Mouse (Mus musculus): ENCODE results near the gene Zfp536. TPM values are rescaled to one million over a fixed set of nuclear protein-coding genes. Genes with fewer than 3 reads are reported as not detected.

The Zfp536 gene
- polyA plus RNA-seq, 1 experiment, result not detected

GRCm38 (mm10) chr7:37564644-37565043, 208.8 kb downstream of the Zfp536 start:
- Histone ChIP-seq H3K36me3 (ENCODE audit: control insufficient read depth, insufficient read depth, low read length, poor library complexity, severe bottlenecking) (no peaks in the 10 kb centered on the region), H3K9me3 (replicated peaks; ENCODE audit: control insufficient read depth, insufficient read depth, low read length, poor library complexity, severe bottlenecking) (no peaks in the 10 kb centered on the region), H3K27me3 (ENCODE audit: control insufficient read depth, insufficient read depth, low read length, poor library complexity, severe bottlenecking) (no peaks in the 10 kb centered on the region), H3K4me1 (ENCODE audit: control insufficient read depth, insufficient read depth, low read length) (no peaks in the 10 kb centered on the region), H3K9ac (ENCODE audit: low read depth, poor library complexity, severe bottlenecking) (no peak overlapping the region), H3K27ac (ENCODE audit: insufficient read depth, low read length) (no peak overlapping the region), H3K4me3 (ENCODE audit: low read depth, low read length) (no peak overlapping the region)
- no peak for TF ChIP-seq POLR2A (IDR thresholded peaks at IDR 0.05; ENCODE audit: insufficient read depth, low read length)
- TF ChIP-seq CTCF (IDR thresholded peaks at IDR 0.05; ENCODE audit: low read depth, low read length), result no peak
- TF ChIP-seq EP300 (IDR thresholded peaks at IDR 0.05; ENCODE audit: insufficient read depth, low read depth, low read length), result no peak

- Histone ChIP-seq H3K4me3 (ENCODE audit: low read depth, low read length) (no peak overlapping the region), H3K9me3 (replicated peaks; ENCODE audit: control insufficient read depth, insufficient read depth, low read length, poor library complexity, severe bottlenecking) (no peaks in the 10 kb centered on the region), H3K4me1 (ENCODE audit: control insufficient read depth, insufficient read depth, low read length) (no peaks in the 10 kb centered on the region), H3K9ac (ENCODE audit: low read depth, poor library complexity, severe bottlenecking) (no peak overlapping the region), H3K27me3 (ENCODE audit: control insufficient read depth, insufficient read depth, low read length, poor library complexity, severe bottlenecking) (no peaks in the 10 kb centered on the region), H3K36me3 (ENCODE audit: control insufficient read depth, insufficient read depth, low read length, poor library complexity, severe bottlenecking) (no peaks in the 10 kb centered on the region), H3K27ac (ENCODE audit: insufficient read depth, low read length) (no peak overlapping the region)
- TF ChIP-seq CTCF (IDR thresholded peaks at IDR 0.05; ENCODE audit: low read depth, low read length) (no peak), POLR2A (IDR thresholded peaks at IDR 0.05; ENCODE audit: insufficient read depth, low read length) (no peak), EP300 (IDR thresholded peaks at IDR 0.05; ENCODE audit: insufficient read depth, low read depth, low read length) (no peak)
These were observed 209.5 kb downstream of the Zfp536 start for GRCm38 (mm10) chr7:37563831-37564400.

GRCm38 (mm10) chr7:37563171-37563574, 210.3 kb downstream of the Zfp536 start:
- no peak for TF ChIP-seq POLR2A (IDR thresholded peaks at IDR 0.05; ENCODE audit: insufficient read depth, low read length)
- no peak for TF ChIP-seq EP300 (IDR thresholded peaks at IDR 0.05; ENCODE audit: insufficient read depth, low read depth, low read length)
- no peak for TF ChIP-seq CTCF (IDR thresholded peaks at IDR 0.05; ENCODE audit: low read depth, low read length)
- H3K4me3 ChIP-seq (ENCODE audit: low read depth, low read length), result no peak overlapping the region
- no peaks in the 10 kb centered on the region for H3K36me3 ChIP-seq (ENCODE audit: control insufficient read depth, insufficient read depth, low read length, poor library complexity, severe bottlenecking)
- H3K27me3 ChIP-seq (ENCODE audit: control insufficient read depth, insufficient read depth, low read length, poor library complexity, severe bottlenecking), result no peaks in the 10 kb centered on the region
- H3K9me3 ChIP-seq (replicated peaks; ENCODE audit: control insufficient read depth, insufficient read depth, low read length, poor library complexity, severe bottlenecking), result no peaks in the 10 kb centered on the region
- no peak overlapping the region for H3K9ac ChIP-seq (ENCODE audit: low read depth, poor library complexity, severe bottlenecking)
- no peaks in the 10 kb centered on the region for H3K4me1 ChIP-seq (ENCODE audit: control insufficient read depth, insufficient read depth, low read length)
- no peak overlapping the region for H3K27ac ChIP-seq (ENCODE audit: insufficient read depth, low read length)

GRCm38 (mm10) chr7:37562505-37562904, 210.9 kb downstream of the Zfp536 start:
- Histone ChIP-seq H3K27me3 (ENCODE audit: control insufficient read depth, insufficient read depth, low read length, poor library complexity, severe bottlenecking) (no peaks in the 10 kb centered on the region), H3K4me1 (ENCODE audit: control insufficient read depth, insufficient read depth, low read length) (no peaks in the 10 kb centered on the region), H3K27ac (ENCODE audit: insufficient read depth, low read length) (no peak overlapping the region), H3K36me3 (ENCODE audit: control insufficient read depth, insufficient read depth, low read length, poor library complexity, severe bottlenecking) (no peaks in the 10 kb centered on the region), H3K9ac (ENCODE audit: low read depth, poor library complexity, severe bottlenecking) (no peak overlapping the region), H3K4me3 (ENCODE audit: low read depth, low read length) (no peak overlapping the region), H3K9me3 (replicated peaks; ENCODE audit: control insufficient read depth, insufficient read depth, low read length, poor library complexity, severe bottlenecking) (no peaks in the 10 kb centered on the region)
- TF ChIP-seq CTCF (IDR thresholded peaks at IDR 0.05; ENCODE audit: low read depth, low read length) (no peak), EP300 (IDR thresholded peaks at IDR 0.05; ENCODE audit: insufficient read depth, low read depth, low read length) (no peak), POLR2A (IDR thresholded peaks at IDR 0.05; ENCODE audit: insufficient read depth, low read length) (no peak)

DNA sequence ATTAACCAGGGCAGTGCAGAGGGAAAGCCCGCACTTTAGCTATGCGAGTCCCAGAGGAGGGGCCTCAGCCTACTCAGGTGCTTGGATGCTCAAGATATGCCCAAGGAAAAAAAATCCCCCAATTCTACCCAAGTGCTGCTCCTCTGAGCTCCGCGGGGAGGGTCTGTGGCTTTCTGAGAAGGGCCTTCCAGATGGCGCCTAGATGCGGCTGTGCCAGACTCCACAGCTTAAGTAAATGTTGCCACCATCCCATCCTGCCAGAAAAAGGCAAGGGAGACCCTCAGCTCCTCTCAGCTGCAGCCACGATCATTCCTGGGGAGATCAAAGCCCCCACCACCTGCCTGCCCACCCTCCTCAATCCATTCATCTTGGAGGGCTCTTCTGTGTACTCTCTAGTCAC, 212.9 kb downstream of the Zfp536 start:
- Histone ChIP-seq H3K27ac (ENCODE audit: insufficient read depth, low read length) (no peak overlapping the region), H3K9me3 (replicated peaks; ENCODE audit: control insufficient read depth, insufficient read depth, low read length, poor library complexity, severe bottlenecking) (no peaks in the 10 kb centered on the region), H3K36me3 (ENCODE audit: control insufficient read depth, insufficient read depth, low read length, poor library complexity, severe bottlenecking) (no peaks in the 10 kb centered on the region), H3K27me3 (ENCODE audit: control insufficient read depth, insufficient read depth, low read length, poor library complexity, severe bottlenecking) (no peaks in the 10 kb centered on the region), H3K9ac (ENCODE audit: low read depth, poor library complexity, severe bottlenecking) (no peak overlapping the region), H3K4me3 (ENCODE audit: low read depth, low read length) (no peak overlapping the region), H3K4me1 (ENCODE audit: control insufficient read depth, insufficient read depth, low read length) (peaks cover 2% of the 10 kb centered on the region)
- TF ChIP-seq CTCF (IDR thresholded peaks at IDR 0.05; ENCODE audit: low read depth, low read length) (no peak), POLR2A (IDR thresholded peaks at IDR 0.05; ENCODE audit: insufficient read depth, low read length) (no peak), EP300 (IDR thresholded peaks at IDR 0.05; ENCODE audit: insufficient read depth, low read depth, low read length) (no peak)

DNA sequence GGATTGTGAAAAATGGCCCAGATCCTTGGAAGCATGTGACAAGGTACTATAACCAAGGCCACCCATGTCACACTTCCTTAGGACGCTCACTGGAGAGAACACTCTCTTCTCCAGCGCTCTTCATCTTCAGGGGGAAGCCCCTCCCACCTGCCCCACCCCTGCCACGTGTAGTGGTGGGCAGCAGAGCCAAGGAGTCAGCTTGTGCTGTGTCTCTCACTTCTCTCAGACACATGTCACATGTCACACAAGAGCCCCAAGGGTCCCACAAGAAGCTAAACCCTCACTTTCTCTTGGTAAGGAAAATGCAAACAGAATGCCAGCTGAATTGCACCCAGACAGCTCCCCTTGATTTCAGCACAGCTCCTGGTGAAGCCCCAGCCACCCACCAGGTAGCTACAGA, 213.6 kb downstream of the Zfp536 start:
- H3K4me1 ChIP-seq (ENCODE audit: control insufficient read depth, insufficient read depth, low read length), result peaks cover 3% of the 10 kb centered on the region
- TF ChIP-seq POLR2A (IDR thresholded peaks at IDR 0.05; ENCODE audit: insufficient read depth, low read length), result no peak
- TF ChIP-seq EP300 (IDR thresholded peaks at IDR 0.05; ENCODE audit: insufficient read depth, low read depth, low read length), result no peak
- no peak overlapping the region for H3K9ac ChIP-seq (ENCODE audit: low read depth, poor library complexity, severe bottlenecking)
- H3K4me3 ChIP-seq (ENCODE audit: low read depth, low read length), result no peak overlapping the region
- H3K27me3 ChIP-seq (ENCODE audit: control insufficient read depth, insufficient read depth, low read length, poor library complexity, severe bottlenecking), result no peaks in the 10 kb centered on the region
- no peaks in the 10 kb centered on the region for H3K36me3 ChIP-seq (ENCODE audit: control insufficient read depth, insufficient read depth, low read length, poor library complexity, severe bottlenecking)
- no peaks in the 10 kb centered on the region for H3K9me3 ChIP-seq (replicated peaks; ENCODE audit: control insufficient read depth, insufficient read depth, low read length, poor library complexity, severe bottlenecking)
- H3K27ac ChIP-seq (ENCODE audit: insufficient read depth, low read length), result no peak overlapping the region
